Mouse (Mus musculus) heart, postnatal 0 days (tissue): ENCODE data around the gene Itgb2. TPM values are rescaled to one million over a fixed set of nuclear protein-coding genes. Genes with fewer than 3 reads are reported as not detected.

Experiments
- ATAC-seq: fragments of 200-750 bp; cut with Nextera tagmentation; 2 replicates; pipeline ENCODE4 v1.8.0; 2017; ENCODE audit warnings: low read depth, moderate number of reproducible peaks, moderate library complexity; ENCODE audit not compliant: insufficient read depth
- DNase-seq: peaks from one replicate; pipeline ENCODE4 v3.0.0-alpha.2; 2016; ENCODE audit warnings: low spot score
- H3K27ac ChIP-seq: fragments of 300-500 bp; sonication (generic); 2 replicates; pipeline ENCODE4 v1.5.1; 2014; ENCODE audit warnings: low read depth, mild to moderate bottlenecking
- H3K27me3 ChIP-seq: fragments of 300-500 bp; sonication (generic); 2 replicates; pipeline ENCODE4 v1.6.1; 2014; ENCODE audit warnings: low read length, mixed read lengths; ENCODE audit not compliant: control insufficient read depth, insufficient read depth
- H3K36me3 ChIP-seq: fragments of 300-500 bp; sonication (generic); replicated peaks from 2 replicates; pipeline ENCODE4 v1.6.1; 2014; ENCODE audit warnings: low read length, mixed read lengths; ENCODE audit not compliant: control insufficient read depth, insufficient read depth
- H3K4me1 ChIP-seq: fragments of 300-500 bp; sonication (generic); 2 replicates; pipeline ENCODE4 v1.6.1; 2014; ENCODE audit warnings: antibody characterized with exemption; ENCODE audit not compliant: control insufficient read depth, insufficient read depth
- H3K4me2 ChIP-seq: fragments of 300-500 bp; sonication (generic); 2 replicates; pipeline ENCODE4 v1.6.1; 2014; ENCODE audit warnings: low read depth, mild to moderate bottlenecking, low read length, moderate library complexity
- H3K4me3 ChIP-seq: fragments of 300-500 bp; sonication (generic); 2 replicates; pipeline ENCODE4 v1.5.1; 2014; ENCODE audit warnings: low read depth, low read length
- H3K9ac ChIP-seq: fragments of 300-500 bp; sonication (generic); replicated peaks from 2 replicates; pipeline ENCODE4 v1.6.1; 2014; ENCODE audit warnings: low read depth, low read length, mixed read lengths
- H3K9me3 ChIP-seq: fragments of 300-500 bp; sonication (generic); replicated peaks from 2 replicates; pipeline ENCODE4 v1.6.1; 2016; ENCODE audit warnings: low read length; ENCODE audit not compliant: control insufficient read depth
- CTCF ChIP-seq: IDR thresholded peaks from 2 replicates; pipeline ENCODE4 v1.5.1; 2016; ENCODE audit warnings: antibody characterized with exemption, control low read depth, low read depth
- EP300 ChIP-seq: IDR thresholded peaks from 2 replicates; pipeline ENCODE4 v1.6.1; 2016; ENCODE audit warnings: antibody characterized with exemption, low read depth
- WGBS: fragments of 180-500 bp; shearing (Covaris S2); extraction: QIAGEN DNeasy Blood & Tissue Kit; methylation state at CpG from one replicate; pipeline ENCODE4 v1.1.7; 2014; 5-methylcytosine and 5-hydroxymethylcytosine counted together
- polyA plus RNA-seq: library from polyadenylated mRNA; unstranded; fragments of >200 nt; fragmentation: Nextera tagmentation; extraction: Ambion mirVana; gene quantifications from 2 replicates; pipeline ENCODE4 v1.2.1, GENCODE M21; 2015
- total RNA-seq: library from RNA; depleted of rRNA; stranded (reverse); fragments of >200 nt; gene quantifications from 2 replicates; pipeline ENCODE4 v1.2.3, GENCODE M21; 2014; ENCODE audit warnings: low replicate concordance; rRNA removed

Itgb2 gene
- total and polyA plus RNA-seq, 2 experiments from 2014 or later: 0.69 to 1.5 TPM

DNA sequence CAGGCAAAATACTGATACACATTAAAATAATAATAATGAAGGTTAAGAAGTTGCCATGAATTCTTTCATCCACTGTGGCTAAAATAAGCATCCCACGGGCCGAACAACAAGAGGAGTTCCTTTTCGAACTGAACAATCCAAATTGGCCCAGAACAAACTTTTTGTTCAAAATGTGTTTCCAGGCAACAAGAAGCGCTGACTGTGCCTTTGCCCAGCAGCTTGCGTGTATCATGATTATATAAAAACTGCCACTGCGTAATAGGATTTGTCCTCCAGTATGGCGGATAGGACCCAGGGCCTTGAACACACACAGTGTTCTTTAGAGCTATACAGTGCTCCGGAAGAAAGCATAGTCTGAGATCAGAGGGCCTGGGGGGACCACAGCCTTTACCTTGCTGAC, 78.5 kb downstream of the Itgb2 start:
- H3K9me3 ChIP-seq: no peaks in the 10 kb centered on the region
- H3K27ac ChIP-seq: no peak overlapping the region
- no peak for DNase-seq
- no peak overlapping the region for H3K9ac ChIP-seq
- H3K27me3 ChIP-seq: no peaks in the 10 kb centered on the region
- ATAC-seq: no peak
- TF ChIP-seq EP300 (no peak), CTCF (no peak)
- H3K4me3 ChIP-seq: no peak overlapping the region
- WGBS: 93% methylated on average over 8 of the region's 8 CpGs
- peaks cover 8% of the 10 kb centered on the region for H3K4me1 ChIP-seq
- peaks cover 32% of the 10 kb centered on the region for H3K36me3 ChIP-seq
- no peak overlapping the region for H3K4me2 ChIP-seq

GRCm38 (mm10) chr10:77610221-77610961, 80.3 kb downstream of the Itgb2 start:
- Histone ChIP-seq H3K4me1 (peaks cover 8% of the 10 kb centered on the region), H3K27me3 (no peaks in the 10 kb centered on the region), H3K4me3 (no peak overlapping the region), H3K9me3 (no peaks in the 10 kb centered on the region), H3K36me3 (peaks cover 49% of the 10 kb centered on the region), H3K27ac (no peak overlapping the region), H3K4me2 (no peak overlapping the region), H3K9ac (no peak overlapping the region)
- no peak for ATAC-seq
- no peak for DNase-seq
- 78% methylated on average over 8 of the region's 8 CpGs for WGBS
- TF ChIP-seq CTCF: no peak

DNA sequence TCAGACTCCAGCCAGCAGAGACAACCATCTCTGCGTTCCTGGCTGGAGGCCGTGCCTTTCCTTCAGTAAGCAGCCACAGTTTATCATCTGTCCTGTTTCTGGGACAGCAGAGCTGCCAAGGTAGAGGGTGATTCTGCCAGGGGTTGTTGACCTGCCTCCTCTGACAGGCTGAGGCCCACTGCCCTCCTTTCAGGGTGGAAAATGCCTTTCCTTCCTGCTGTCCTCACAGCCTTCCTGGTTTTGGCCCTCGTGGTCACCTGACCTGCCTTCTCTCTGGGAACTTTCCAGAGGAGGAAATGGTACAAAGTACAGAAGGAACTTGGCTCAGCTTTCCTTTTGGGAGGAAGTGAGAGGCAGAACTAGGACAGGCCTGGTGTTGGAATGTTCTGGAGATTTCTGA, 83.4 kb downstream of the Itgb2 start:
- 42% methylated on average over 3 of the region's 3 CpGs for WGBS
- DNase-seq: peak; percentile 81
- TF ChIP-seq CTCF (no peak), EP300 (no peak; the same call in 1 of the 2 replicates)
- Histone ChIP-seq H3K27me3 (no peaks in the 10 kb centered on the region), H3K27ac (peak overlapping the region; percentile 81), H3K4me1 (no peaks in the 10 kb centered on the region; the same call in 1 of the 2 replicates), H3K9me3 (no peaks in the 10 kb centered on the region), H3K4me3 (no peak overlapping the region), H3K9ac (no peak overlapping the region), H3K4me2 (no peak overlapping the region), H3K36me3 (peaks cover 78% of the 10 kb centered on the region)
- ATAC-seq: peak; percentile 81

Other genes starting within 250 kb of the Itgb2 start
- gene Adarb1, start 112.0 kb upstream of the Itgb2 start, total RNA-seq: 23.7 and 26.9 TPM in 2 replicates
- 7.8 and 8.5 TPM in 2 replicates for gene Adarb1, start 112.0 kb upstream of the Itgb2 start, polyA plus RNA-seq
- gene Fam207a, start 14.5 kb upstream of the Itgb2 start, total RNA-seq: 18.1 and 32.1 TPM in 2 replicates
- 16.1 and 16.2 TPM in 2 replicates for gene Fam207a, start 14.5 kb upstream of the Itgb2 start, polyA plus RNA-seq
- gene Pttg1ip, start 51.5 kb downstream of the Itgb2 start, total RNA-seq: 117 and 163 TPM in 2 replicates
- gene Pttg1ip, start 51.5 kb downstream of the Itgb2 start, polyA plus RNA-seq: 117 and 119 TPM in 2 replicates
- 112 and 128 TPM in 2 replicates for gene Sumo3, start 75.8 kb downstream of the Itgb2 start, total RNA-seq
- 121 and 128 TPM in 2 replicates for gene Sumo3, start 75.8 kb downstream of the Itgb2 start, polyA plus RNA-seq
- not detected in 2 replicates for gene Gm49325, start 75.9 kb downstream of the Itgb2 start, total RNA-seq
- gene Gm49325, start 75.9 kb downstream of the Itgb2 start, polyA plus RNA-seq: 6.8 and 13.7 TPM in 2 replicates
- 54.1 and 56.4 TPM in 2 replicates for gene Ube2g2, start 92.0 kb downstream of the Itgb2 start, total RNA-seq
- gene Ube2g2, start 92.0 kb downstream of the Itgb2 start, polyA plus RNA-seq: 69.7 and 71.8 TPM in 2 replicates
- gene Tspear, start 156.3 kb downstream of the Itgb2 start, total RNA-seq: 1.1 TPM in 1 of 2 replicates, not detected in the other
- gene Tspear, start 156.3 kb downstream of the Itgb2 start, polyA plus RNA-seq: not detected in 2 replicates
- not detected in 2 replicates for gene Gm19402, start 160.5 kb downstream of the Itgb2 start, total RNA-seq
- gene Gm19402, start 160.5 kb downstream of the Itgb2 start, polyA plus RNA-seq: not detected in 2 replicates
- gene Gm9508, start 167.0 kb downstream of the Itgb2 start, total RNA-seq: not detected in 2 replicates
- gene Gm9508, start 167.0 kb downstream of the Itgb2 start, polyA plus RNA-seq: not detected in 2 replicates
- gene Gm10272, start 176.4 kb downstream of the Itgb2 start, total RNA-seq: not detected in 2 replicates
- not detected in 2 replicates for gene Gm10272, start 176.4 kb downstream of the Itgb2 start, polyA plus RNA-seq
- not detected in 2 replicates for gene Gm10024, start 181.2 kb downstream of the Itgb2 start, total RNA-seq
- not detected in 2 replicates for gene Gm10024, start 181.2 kb downstream of the Itgb2 start, polyA plus RNA-seq
- not detected in 2 replicates for gene Gm10142, start 185.6 kb downstream of the Itgb2 start, total RNA-seq
- gene Gm10142, start 185.6 kb downstream of the Itgb2 start, polyA plus RNA-seq: not detected in 2 replicates
- not detected in 2 replicates for gene Krtap12-1, start 190.3 kb downstream of the Itgb2 start, total RNA-seq
- not detected in 2 replicates for gene Krtap12-1, start 190.3 kb downstream of the Itgb2 start, polyA plus RNA-seq
- gene Gm10100, start 196.2 kb downstream of the Itgb2 start, total RNA-seq: not detected in 2 replicates
- gene Gm10100, start 196.2 kb downstream of the Itgb2 start, polyA plus RNA-seq: not detected in 2 replicates
- not detected in 2 replicates for gene Gm18596, start 212.4 kb downstream of the Itgb2 start, total RNA-seq
- not detected in 2 replicates for gene Gm18596, start 212.4 kb downstream of the Itgb2 start, polyA plus RNA-seq
- not detected in 2 replicates for gene Gm9736, start 221.1 kb downstream of the Itgb2 start, total RNA-seq
- gene Gm9736, start 221.1 kb downstream of the Itgb2 start, polyA plus RNA-seq: not detected in 2 replicates
- not detected in 2 replicates for gene Gm3233, start 229.4 kb downstream of the Itgb2 start, total RNA-seq
- gene Gm3233, start 229.4 kb downstream of the Itgb2 start, polyA plus RNA-seq: not detected in 2 replicates
- gene Gm3238, start 241.1 kb downstream of the Itgb2 start, total RNA-seq: not detected in 2 replicates
- not detected in 2 replicates for gene Gm3238, start 241.1 kb downstream of the Itgb2 start, polyA plus RNA-seq
- not detected in 2 replicates for gene Gm7138, start 246.7 kb downstream of the Itgb2 start, total RNA-seq
- gene Gm7138, start 246.7 kb downstream of the Itgb2 start, polyA plus RNA-seq: not detected in 2 replicates